Mouse (Mus musculus) intestine, embryonic 16.5 days (tissue): Measurements from ENCODE around the gene Zfp112. TPM values are rescaled to one million over a fixed set of nuclear protein-coding genes. Genes with fewer than 3 reads are reported as not detected.

ENCODE experiments used
- ATAC-seq: fragments of 200-750 bp; cut with Nextera tagmentation; 2 replicates; pipeline ENCODE4 v1.8.0; 2017; ENCODE audit warnings: moderate TSS enrichment, moderate library complexity
- H3K27ac ChIP-seq: fragments of 300-500 bp; sonication (generic); 2 replicates; pipeline ENCODE4 v1.5.1; 2014; ENCODE audit warnings: mild to moderate bottlenecking, low read length
- H3K27me3 ChIP-seq: fragments of 300-500 bp; sonication (generic); replicated peaks from 2 replicates; pipeline ENCODE4 v1.6.1; 2014; ENCODE audit warnings: low read length, control low read depth, mixed read lengths; ENCODE audit not compliant: control insufficient read depth, insufficient read depth
- H3K36me3 ChIP-seq: fragments of 300-500 bp; sonication (generic); 2 replicates; pipeline ENCODE4 v1.6.1; 2014; ENCODE audit warnings: low read length, control low read depth; ENCODE audit not compliant: control insufficient read depth, insufficient read depth
- H3K4me1 ChIP-seq: fragments of 300-500 bp; sonication (generic); 2 replicates; pipeline ENCODE4 v1.6.1; 2014; ENCODE audit warnings: low read length, control low read depth, mixed read lengths; ENCODE audit not compliant: control insufficient read depth, insufficient read depth
- H3K4me2 ChIP-seq: fragments of 300-500 bp; sonication (generic); 2 replicates; pipeline ENCODE4 v1.6.1; 2014; ENCODE audit warnings: low read depth, low read length, control low read depth
- H3K4me3 ChIP-seq: fragments of 300-500 bp; sonication (generic); 2 replicates; pipeline ENCODE4 v1.5.1; 2014; ENCODE audit warnings: mild to moderate bottlenecking, low read length
- H3K9ac ChIP-seq: fragments of 300-500 bp; sonication (generic); 2 replicates; pipeline ENCODE4 v1.6.1; 2014; ENCODE audit warnings: low read depth, low read length
- H3K9me3 ChIP-seq: fragments of 300-500 bp; sonication (generic); 2 replicates; pipeline ENCODE4 v1.6.1; 2016; ENCODE audit warnings: low read length, control low read depth; ENCODE audit not compliant: control insufficient read depth
- WGBS: fragments of 180-500 bp; shearing (Covaris S2); extraction: QIAGEN DNeasy Blood & Tissue Kit; methylation state at CpG from one replicate; pipeline ENCODE4 v1.1.7; 2014; 5-methylcytosine and 5-hydroxymethylcytosine counted together
- polyA plus RNA-seq: library from polyadenylated mRNA; unstranded; fragments of >200 nt; fragmentation: Nextera tagmentation; extraction: Ambion mirVana; gene quantifications from 2 replicates; pipeline ENCODE4 v1.2.1, GENCODE M21; 2015

The Zfp112 gene
- polyA plus RNA-seq, 1 experiment from 2014 or later = 4.3 TPM

- H3K27me3 ChIP-seq = no peaks in the 10 kb centered on the region
- 95% methylated on average over 7 of the region's 7 CpGs for WGBS
- peaks cover 27% of the 10 kb centered on the region for H3K9me3 ChIP-seq
- no peak overlapping the region for H3K9ac ChIP-seq
- no peak overlapping the region for H3K4me3 ChIP-seq
- ATAC-seq = no peak
- no peak overlapping the region for H3K4me2 ChIP-seq
- peaks cover 27% of the 10 kb centered on the region for H3K36me3 ChIP-seq
- no peak overlapping the region for H3K27ac ChIP-seq
- peaks cover 5% of the 10 kb centered on the region for H3K4me1 ChIP-seq
These were observed 1.3 kb upstream of the Zfp112 start for GRCm38 (mm10) chr7:24110839-24111238.

GRCm38 (mm10) chr7:24111772-24112155 is 350 bp upstream of the Zfp112 start:
- H3K4me1 ChIP-seq = peaks cover 5% of the 10 kb centered on the region
- H3K4me2 ChIP-seq = peak overlapping the region; percentile 62
- peaks cover 17% of the 10 kb centered on the region for H3K36me3 ChIP-seq
- H3K9me3 ChIP-seq = peaks cover 18% of the 10 kb centered on the region
- H3K9ac ChIP-seq = peak overlapping the region; percentile 85
- H3K27me3 ChIP-seq = no peaks in the 10 kb centered on the region
- H3K27ac ChIP-seq = peak overlapping the region; percentile 92
- no peak for ATAC-seq
- peak overlapping the region; percentile 69 for H3K4me3 ChIP-seq
- 6% methylated on average over 9 of the region's 9 CpGs for WGBS

GRCm38 (mm10) chr7:24113001-24113400 is 887 bp downstream of the Zfp112 start:
- H3K4me2 ChIP-seq = peak overlapping the region; percentile 62
- H3K4me3 ChIP-seq = peak overlapping the region; percentile 69
- no peaks in the 10 kb centered on the region for H3K27me3 ChIP-seq
- peaks cover 7% of the 10 kb centered on the region for H3K9me3 ChIP-seq
- 9% methylated on average over 12 of the region's 12 CpGs for WGBS
- peaks cover 7% of the 10 kb centered on the region for H3K36me3 ChIP-seq
- peak overlapping the region; percentile 92 for H3K27ac ChIP-seq
- peak; percentile 68 for ATAC-seq
- H3K4me1 ChIP-seq = peaks cover 5% of the 10 kb centered on the region
- H3K9ac ChIP-seq = peak overlapping the region; percentile 85

- no peaks in the 10 kb centered on the region for H3K9me3 ChIP-seq
- H3K4me3 ChIP-seq = no peak overlapping the region
- H3K27ac ChIP-seq = no peak overlapping the region
- peaks cover 5% of the 10 kb centered on the region for H3K4me1 ChIP-seq
- no peak overlapping the region for H3K9ac ChIP-seq
- H3K4me2 ChIP-seq = no peak overlapping the region
- H3K36me3 ChIP-seq = no peaks in the 10 kb centered on the region
- ATAC-seq = no peak
- WGBS = 73% methylated on average over 4 of the region's 4 CpGs
- no peaks in the 10 kb centered on the region for H3K27me3 ChIP-seq
These were observed 4.5 kb downstream of the Zfp112 start for GRCm38 (mm10) chr7:24116655-24117054.

- Histone ChIP-seq H3K36me3 (0 out of 2 replicates have a peak, but pooled peaks cover 2% of the 10 kb centered on the region), H3K9ac (peak overlapping the region; percentile 80), H3K4me3 (peak overlapping the region; percentile 75), H3K9me3 (no peaks in the 10 kb centered on the region), H3K4me1 (no peaks in the 10 kb centered on the region; the same call in 1 of the 2 replicates), H3K27me3 (no peaks in the 10 kb centered on the region), H3K4me2 (peak overlapping the region; percentile 63), H3K27ac (no peak overlapping the region)
- WGBS = 17% methylated on average over 6 of the region's 6 CpGs
- peak; percentile 56 for ATAC-seq
These were observed 21.4 kb downstream of the Zfp112 start for GRCm38 (mm10) chr7:24133425-24133995.

GRCm38 (mm10) chr7:24133996-24134828 is 22.1 kb downstream of the Zfp112 start, which contains the start of gene Zfp235:
Gene Zfp235, plus strand, starts transcription at chr7:24134169.
- peak within 1 kb of the TSS; percentile 75 for H3K4me3 ChIP-seq
- WGBS = 2% methylated on average over 32 of the region's 32 CpGs
- H3K9me3 ChIP-seq = no peaks in the 10 kb centered on the region

GRCm38 (mm10) chr7:24142566-24142965 is 30.5 kb downstream of the Zfp112 start:
- Histone ChIP-seq H3K9me3 (no peaks in the 10 kb centered on the region), H3K36me3 (peaks cover 13% of the 10 kb centered on the region; the same call in 1 of the 2 replicates), H3K27me3 (no peaks in the 10 kb centered on the region), H3K4me3 (no peak overlapping the region), H3K4me1 (no peaks in the 10 kb centered on the region), H3K27ac (no peak overlapping the region), H3K4me2 (no peak overlapping the region), H3K9ac (no peak overlapping the region)
- WGBS = 91% methylated on average over 6 of the region's 6 CpGs
- no peak for ATAC-seq

More at GRCm38 (mm10) chr7:24133996-24134828, 22.1 kb downstream of the Zfp112 start, which contains the start of gene Zfp235:
- peak within 1 kb of the TSS; percentile 80 for H3K9ac ChIP-seq
- 0 out of 2 replicates have a peak, but pooled peaks cover 2% of the 10 kb centered on the region for H3K36me3 ChIP-seq
- H3K27me3 ChIP-seq = no peaks in the 10 kb centered on the region
- no peak within 1 kb of the TSS; the same call in 1 of the 2 replicates for H3K27ac ChIP-seq
- H3K4me2 ChIP-seq = peak within 1 kb of the TSS; percentile 63
- ATAC-seq = peak; percentile 98
- no peaks in the 10 kb centered on the region; the same call in 1 of the 2 replicates for H3K4me1 ChIP-seq

- Histone ChIP-seq H3K4me3 (no peak overlapping the region), H3K9ac (no peak overlapping the region), H3K27ac (no peak overlapping the region), H3K4me2 (no peak overlapping the region), H3K4me1 (no peaks in the 10 kb centered on the region), H3K9me3 (no peaks in the 10 kb centered on the region), H3K27me3 (no peaks in the 10 kb centered on the region), H3K36me3 (no peaks in the 10 kb centered on the region)
- ATAC-seq = no peak
- WGBS = 4% methylated on average over 1 of the region's 1 CpGs
These were observed 41.2 kb downstream of the Zfp112 start for GRCm38 (mm10) chr7:24153272-24153671.

GRCm38 (mm10) chr7:24172191-24172590 is 60.1 kb downstream of the Zfp112 start:
- no peaks in the 10 kb centered on the region for H3K9me3 ChIP-seq

More at GRCm38 (mm10) chr7:24172191-24172590, 60.1 kb downstream of the Zfp112 start:
- Histone ChIP-seq H3K27ac (no peak overlapping the region), H3K36me3 (no peaks in the 10 kb centered on the region), H3K4me3 (no peak overlapping the region), H3K4me2 (no peak overlapping the region), H3K27me3 (no peaks in the 10 kb centered on the region), H3K4me1 (no peaks in the 10 kb centered on the region), H3K9ac (no peak overlapping the region)
- no peak for ATAC-seq
- 67% methylated on average over 4 of the region's 4 CpGs for WGBS
